Mouse (Mus musculus): ENCODE results near the gene H2afy2. TPM values are rescaled to one million over a fixed set of nuclear protein-coding genes. Genes with fewer than 3 reads are reported as not detected.

Gene H2afy2
- polyA plus RNA-seq, 1 experiment from 2014 or later = 235 TPM

GRCm38 (mm10) chr10:61794971-61795370 lies 11.0 kb upstream of the H2afy2 start:
- no peaks in the 10 kb centered on the region for H3K36me3 ChIP-seq (ENCODE audit: control insufficient read depth, insufficient read depth, low read length)
- 65% methylated on average over 10 of the region's 10 CpGs for WGBS
- no peaks in the 10 kb centered on the region for H3K4me1 ChIP-seq (replicated peaks; ENCODE audit: control insufficient read depth, insufficient read depth, low read length)
- ATAC-seq (ENCODE audit: low FRiP score) (no peak), DNase-seq (ENCODE audit: low spot score) (no peak)
- no peak overlapping the region for H3K4me2 ChIP-seq (replicated peaks; ENCODE audit: low read depth, low read length)
- no peaks in the 10 kb centered on the region for H3K27me3 ChIP-seq (ENCODE audit: control insufficient read depth, insufficient read depth, low read length)
- H3K27ac ChIP-seq (ENCODE audit: low read depth, low read length) = no peak overlapping the region
- H3K4me3 ChIP-seq (ENCODE audit: low read depth, low read length) = no peak overlapping the region
- H3K9me3 ChIP-seq (ENCODE audit: control insufficient read depth, low read length) = no peaks in the 10 kb centered on the region
- H3K9ac ChIP-seq (ENCODE audit: low read depth, low read length) = no peak overlapping the region

- no peaks in the 10 kb centered on the region for H3K4me1 ChIP-seq (replicated peaks; ENCODE audit: control insufficient read depth, insufficient read depth, low read length)
- 58% methylated on average over 8 of the region's 8 CpGs for WGBS
- no peaks in the 10 kb centered on the region for H3K9me3 ChIP-seq (ENCODE audit: control insufficient read depth, low read length)
- H3K36me3 ChIP-seq (ENCODE audit: control insufficient read depth, insufficient read depth, low read length) = no peaks in the 10 kb centered on the region
- H3K4me2 ChIP-seq (replicated peaks; ENCODE audit: low read depth, low read length) = no peak overlapping the region
- ATAC-seq (ENCODE audit: low FRiP score) (no peak), DNase-seq (ENCODE audit: low spot score) (no peak)
- no peak overlapping the region for H3K9ac ChIP-seq (ENCODE audit: low read depth, low read length)
- H3K27ac ChIP-seq (ENCODE audit: low read depth, low read length) = no peak overlapping the region
- no peak overlapping the region for H3K4me3 ChIP-seq (ENCODE audit: low read depth, low read length)
- no peaks in the 10 kb centered on the region for H3K27me3 ChIP-seq (ENCODE audit: control insufficient read depth, insufficient read depth, low read length)
Measured at GRCm38 (mm10) chr10:61793015-61793414, 9.1 kb upstream of the H2afy2 start.

GRCm38 (mm10) chr10:61788499-61788898 lies 4.6 kb upstream of the H2afy2 start:
- Histone ChIP-seq H3K27me3 (ENCODE audit: control insufficient read depth, insufficient read depth, low read length) (no peaks in the 10 kb centered on the region), H3K9ac (ENCODE audit: low read depth, low read length) (no peak overlapping the region), H3K4me3 (ENCODE audit: low read depth, low read length) (no peak overlapping the region), H3K4me1 (replicated peaks; ENCODE audit: control insufficient read depth, insufficient read depth, low read length) (no peaks in the 10 kb centered on the region), H3K9me3 (ENCODE audit: control insufficient read depth, low read length) (no peaks in the 10 kb centered on the region), H3K36me3 (ENCODE audit: control insufficient read depth, insufficient read depth, low read length) (no peaks in the 10 kb centered on the region), H3K27ac (ENCODE audit: low read depth, low read length) (no peak overlapping the region), H3K4me2 (replicated peaks; ENCODE audit: low read depth, low read length) (no peak overlapping the region)
- ATAC-seq (ENCODE audit: low FRiP score) (no peak), DNase-seq (ENCODE audit: low spot score) (no peak)
- WGBS = 94% methylated on average over 5 of the region's 5 CpGs

- ATAC-seq (ENCODE audit: low FRiP score) (no peak), DNase-seq (ENCODE audit: low spot score) (no peak)
- Histone ChIP-seq H3K4me3 (ENCODE audit: low read depth, low read length) (no peak overlapping the region), H3K9ac (ENCODE audit: low read depth, low read length) (no peak overlapping the region), H3K27me3 (ENCODE audit: control insufficient read depth, insufficient read depth, low read length) (no peaks in the 10 kb centered on the region), H3K27ac (ENCODE audit: low read depth, low read length) (no peak overlapping the region), H3K9me3 (ENCODE audit: control insufficient read depth, low read length) (no peaks in the 10 kb centered on the region), H3K36me3 (ENCODE audit: control insufficient read depth, insufficient read depth, low read length) (no peaks in the 10 kb centered on the region), H3K4me2 (replicated peaks; ENCODE audit: low read depth, low read length) (no peak overlapping the region), H3K4me1 (replicated peaks; ENCODE audit: control insufficient read depth, insufficient read depth, low read length) (no peaks in the 10 kb centered on the region)
- 79% methylated on average over 10 of the region's 10 CpGs for WGBS
Measured at GRCm38 (mm10) chr10:61787541-61788313, 3.8 kb upstream of the H2afy2 start.

DNA sequence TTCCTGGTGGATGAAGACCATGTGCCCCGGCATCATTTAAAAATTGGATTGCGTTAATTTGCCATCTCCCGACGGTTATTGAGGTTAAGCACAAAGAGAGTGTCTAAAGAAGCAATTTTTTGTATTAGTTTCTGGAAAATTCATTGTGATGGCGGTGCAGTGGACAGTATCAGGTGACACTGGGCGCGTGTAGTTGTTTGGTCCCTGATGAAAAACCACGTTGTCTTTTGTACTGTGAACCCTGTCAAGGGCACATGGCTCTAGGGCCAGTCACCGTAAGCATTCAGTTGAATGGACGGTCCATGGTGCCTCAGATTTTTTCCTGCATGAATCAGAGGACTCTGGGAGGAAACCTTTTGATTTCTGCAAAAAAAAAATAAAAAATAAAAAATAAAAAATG lies 467 bp upstream of the H2afy2 start:
- peak; percentile 52; the same call in 1 of the 2 replicates for ATAC-seq (ENCODE audit: low FRiP score)
- 14% methylated on average over 10 of the region's 10 CpGs for WGBS

DNA sequence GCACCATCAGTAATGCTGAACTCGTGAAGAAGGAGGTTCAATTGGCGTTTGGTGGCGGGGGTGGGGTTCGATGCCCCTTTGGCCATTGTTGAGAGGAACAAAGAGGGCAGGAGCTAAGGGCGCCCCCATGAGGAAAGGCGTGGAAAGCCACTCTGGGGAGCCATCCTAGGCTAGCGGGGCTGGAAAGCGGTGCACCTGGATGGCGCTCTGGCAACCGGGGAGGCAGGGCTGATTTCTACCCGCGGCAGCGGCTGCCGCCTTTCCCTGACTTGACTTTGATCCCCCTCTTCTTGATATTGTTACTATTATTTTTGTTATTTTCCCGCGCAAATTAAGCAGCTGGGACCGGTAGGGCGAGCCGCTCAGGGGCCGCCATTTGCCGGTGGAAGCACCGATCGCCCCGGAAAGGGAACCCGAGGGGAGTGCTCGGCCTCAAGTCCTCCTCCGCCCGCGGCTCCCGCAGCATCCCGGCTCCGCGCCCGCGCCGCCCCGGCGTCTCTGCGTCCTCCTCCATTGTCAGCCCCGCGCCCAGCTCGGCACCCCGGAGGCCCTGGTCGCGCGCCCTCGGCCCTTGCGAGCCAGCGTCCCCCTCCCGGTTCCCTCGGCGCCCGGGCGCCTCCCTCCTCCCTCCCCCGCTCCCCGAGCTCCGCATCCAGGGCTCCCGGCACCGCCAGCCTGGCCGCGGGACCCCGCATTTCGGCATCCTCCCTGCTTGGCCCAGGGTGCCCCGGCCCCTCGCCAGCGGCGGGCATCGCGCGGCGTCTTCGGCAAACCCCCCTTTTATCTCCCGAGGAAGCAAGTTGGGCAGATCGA lies 942 bp downstream of the H2afy2 start:
- ATAC-seq (ENCODE audit: low FRiP score) (peak; percentile 73), DNase-seq (ENCODE audit: low spot score) (peak; percentile 89)
- peak overlapping the region; percentile 99 for H3K27ac ChIP-seq (ENCODE audit: low read depth, low read length)
- H3K27me3 ChIP-seq (ENCODE audit: control insufficient read depth, insufficient read depth, low read length) = no peaks in the 10 kb centered on the region
- peak overlapping the region; percentile 99 for H3K9ac ChIP-seq (ENCODE audit: low read depth, low read length)
- H3K36me3 ChIP-seq (ENCODE audit: control insufficient read depth, insufficient read depth, low read length) = no peaks in the 10 kb centered on the region
- H3K4me2 ChIP-seq (replicated peaks; ENCODE audit: low read depth, low read length) = peak overlapping the region; percentile 58
- 0 out of 2 replicates have a peak, but pooled peaks cover 3% of the 10 kb centered on the region for H3K4me1 ChIP-seq (replicated peaks; ENCODE audit: control insufficient read depth, insufficient read depth, low read length)
- no peaks in the 10 kb centered on the region for H3K9me3 ChIP-seq (ENCODE audit: control insufficient read depth, low read length)
- H3K4me3 ChIP-seq (ENCODE audit: low read depth, low read length) = peak overlapping the region; percentile 94
- WGBS = 1% methylated on average over 68 of the region's 74 CpGs

More for the DNA sequence above, 467 bp upstream of the H2afy2 start:
- peak overlapping the region; percentile 99 for H3K27ac ChIP-seq (ENCODE audit: low read depth, low read length)
- no peaks in the 10 kb centered on the region for H3K9me3 ChIP-seq (ENCODE audit: control insufficient read depth, low read length)
- H3K4me1 ChIP-seq (replicated peaks; ENCODE audit: control insufficient read depth, insufficient read depth, low read length) = 0 out of 2 replicates have a peak, but pooled peaks cover 3% of the 10 kb centered on the region
- H3K36me3 ChIP-seq (ENCODE audit: control insufficient read depth, insufficient read depth, low read length) = no peaks in the 10 kb centered on the region
- peak overlapping the region; percentile 99 for H3K9ac ChIP-seq (ENCODE audit: low read depth, low read length)
- peak overlapping the region; percentile 94 for H3K4me3 ChIP-seq (ENCODE audit: low read depth, low read length)
- peak overlapping the region; percentile 58 for H3K4me2 ChIP-seq (replicated peaks; ENCODE audit: low read depth, low read length)
- H3K27me3 ChIP-seq (ENCODE audit: control insufficient read depth, insufficient read depth, low read length) = no peaks in the 10 kb centered on the region
- DNase-seq (ENCODE audit: low spot score) = no peak

DNA sequence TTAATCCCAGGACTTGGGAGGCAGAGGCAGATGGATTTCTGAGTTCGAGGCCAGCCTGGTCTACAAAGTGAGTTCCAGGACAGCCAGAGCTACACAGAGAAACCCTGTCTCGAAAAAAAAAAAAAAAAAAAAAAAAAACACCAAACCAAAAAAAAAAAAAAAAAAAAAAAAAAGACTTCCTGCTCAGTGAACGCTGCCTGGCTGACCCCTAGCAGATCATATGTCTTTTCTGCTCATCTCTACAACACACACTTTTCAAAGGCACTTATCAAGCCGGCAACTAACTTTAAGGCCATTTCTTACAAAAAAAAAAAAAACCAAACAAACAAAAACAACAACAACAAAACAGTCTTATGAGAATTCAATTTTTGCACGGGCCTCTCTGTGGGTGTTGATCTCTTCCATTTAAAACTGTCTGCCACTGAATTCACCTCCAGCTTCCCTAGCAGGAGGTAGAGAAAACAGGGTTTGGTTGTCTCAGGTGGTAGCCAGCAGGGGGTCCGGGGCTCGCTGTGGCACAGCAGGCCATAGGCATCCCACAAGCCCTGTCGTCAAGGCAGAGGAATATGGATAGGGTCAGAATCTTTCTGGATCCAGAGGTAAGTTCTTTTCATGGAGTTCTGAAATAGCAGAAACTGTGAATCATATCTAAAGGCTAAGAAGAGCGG lies 2.4 kb downstream of the H2afy2 start:
- H3K27ac ChIP-seq (ENCODE audit: low read depth, low read length) = no peak overlapping the region
- no peaks in the 10 kb centered on the region for H3K36me3 ChIP-seq (ENCODE audit: control insufficient read depth, insufficient read depth, low read length)
- peak overlapping the region; percentile 94 for H3K4me3 ChIP-seq (ENCODE audit: low read depth, low read length)
- H3K4me1 ChIP-seq (replicated peaks; ENCODE audit: control insufficient read depth, insufficient read depth, low read length) = 0 out of 2 replicates have a peak, but pooled peaks cover 3% of the 10 kb centered on the region
- DNase-seq (ENCODE audit: low spot score) (peak; percentile 59), ATAC-seq (ENCODE audit: low FRiP score) (no peak)
- peak overlapping the region; percentile 58 for H3K4me2 ChIP-seq (replicated peaks; ENCODE audit: low read depth, low read length)
- H3K27me3 ChIP-seq (ENCODE audit: control insufficient read depth, insufficient read depth, low read length) = no peaks in the 10 kb centered on the region
- H3K9me3 ChIP-seq (ENCODE audit: control insufficient read depth, low read length) = no peaks in the 10 kb centered on the region
- peak overlapping the region; percentile 99; the same call in 1 of the 2 replicates for H3K9ac ChIP-seq (ENCODE audit: low read depth, low read length)
- WGBS = 19% methylated on average over 8 of the region's 9 CpGs

DNA sequence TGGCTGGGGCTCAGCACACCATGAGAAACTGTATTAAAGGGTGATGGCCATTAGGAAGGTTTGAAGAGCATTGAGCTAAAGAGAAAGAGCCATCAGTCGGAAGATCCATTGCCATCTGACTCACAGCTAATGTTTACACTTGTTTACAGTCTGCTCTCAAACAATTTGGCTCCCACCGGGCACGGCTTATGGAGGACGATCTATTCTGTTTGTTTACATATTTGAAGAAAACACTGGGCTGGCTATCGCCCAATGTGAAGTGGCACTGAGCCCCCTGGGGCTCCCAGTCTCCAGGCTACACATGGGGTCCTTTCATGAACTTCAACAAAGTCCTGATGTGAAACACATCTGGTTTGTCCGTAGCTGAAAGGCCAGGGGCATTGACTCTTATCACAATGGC lies 17.1 kb downstream of the H2afy2 start:
- Histone ChIP-seq H3K36me3 (ENCODE audit: control insufficient read depth, insufficient read depth, low read length) (no peaks in the 10 kb centered on the region), H3K4me3 (ENCODE audit: low read depth, low read length) (no peak overlapping the region), H3K4me1 (replicated peaks; ENCODE audit: control insufficient read depth, insufficient read depth, low read length) (no peaks in the 10 kb centered on the region; the same call in 1 of the 2 replicates), H3K27me3 (ENCODE audit: control insufficient read depth, insufficient read depth, low read length) (peaks cover 4% of the 10 kb centered on the region; the same call in 1 of the 2 replicates), H3K27ac (ENCODE audit: low read depth, low read length) (no peak overlapping the region), H3K9ac (ENCODE audit: low read depth, low read length) (no peak overlapping the region), H3K4me2 (replicated peaks; ENCODE audit: low read depth, low read length) (no peak overlapping the region), H3K9me3 (ENCODE audit: control insufficient read depth, low read length) (no peaks in the 10 kb centered on the region)
- ATAC-seq (ENCODE audit: low FRiP score) = no peak
- DNase-seq (ENCODE audit: low spot score) = no peak
- WGBS = 60% methylated on average over 6 of the region's 6 CpGs
